Mouse (Mus musculus) c-Kit-positive CD71-positive TER-119-negative erythroid progenitor cells, embryonic 14.5 days (primary cell): ENCODE measurements around the gene Coro1b.
A peak's percentile ranks its signal among the peaks of the same experiment; 100 is the strongest.
"Not testable (repeated sequence)": the region's sequence is repeated elsewhere in the genome, so short reads cannot be mapped to it uniquely, and the experiment has no call there.

Experiments
- DNase-seq: peaks from one replicate; pipeline ENCODE4 v3.0.0-alpha.2; 2013; ENCODE audit warnings: low read depth

Coro1b gene

GRCm38 (mm10) chr19:4120496-4120895 lies 27.9 kb upstream of the Coro1b start:
- no peak for DNase-seq

GRCm38 (mm10) chr19:4121097-4121805 lies 27.2 kb upstream of the Coro1b start:
- DNase-seq = peak; percentile 99

GRCm38 (mm10) chr19:4121896-4122295 lies 26.5 kb upstream of the Coro1b start:
- not testable (repeated sequence) for DNase-seq

DNA sequence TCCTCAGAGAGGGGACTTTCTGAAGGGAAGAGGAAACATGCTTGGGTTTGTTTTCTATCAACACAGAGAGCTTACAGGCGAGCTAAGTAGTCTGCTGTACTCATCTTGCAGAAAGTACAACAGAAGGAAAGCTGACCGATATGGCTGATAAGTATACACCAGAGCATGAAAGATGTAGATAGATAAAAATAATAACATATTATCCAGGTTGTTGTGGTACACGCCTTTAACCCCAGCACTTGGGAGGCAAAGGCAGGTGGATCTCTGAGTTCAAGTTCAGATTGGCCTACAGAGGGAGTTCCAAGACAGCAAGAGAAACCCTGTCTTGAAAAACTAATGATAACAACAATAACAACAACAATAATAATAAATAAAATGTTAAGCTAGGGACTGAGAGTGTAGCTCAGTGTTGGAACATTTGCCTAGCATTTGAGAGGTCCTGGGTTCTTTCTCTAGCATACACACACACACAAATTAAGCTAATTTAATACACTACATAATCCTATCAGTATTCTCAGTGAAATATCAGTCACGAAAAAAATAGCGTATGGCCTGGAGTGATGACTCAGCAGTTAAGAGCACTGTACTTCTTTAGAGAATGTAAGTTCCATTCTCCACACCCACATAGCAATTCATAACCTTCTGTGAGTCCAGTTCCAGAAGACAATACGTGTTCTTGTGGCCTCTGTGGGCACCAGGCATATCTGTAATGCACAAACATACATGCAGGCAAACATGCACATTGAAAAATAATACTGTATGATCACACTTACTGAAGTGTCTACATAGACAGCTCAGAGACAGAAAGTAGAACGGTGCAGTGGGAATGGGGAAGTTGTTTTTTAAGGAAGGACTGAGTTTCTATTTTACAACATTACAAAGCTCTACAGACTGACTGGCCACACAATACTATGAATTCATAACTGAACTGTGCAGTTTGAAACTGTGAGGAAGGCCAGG lies 25.7 kb upstream of the Coro1b start:
- DNase-seq = peak; percentile 47

- DNase-seq = no peak
Measured at GRCm38 (mm10) chr19:4124432-4124831, 24.0 kb upstream of the Coro1b start.

DNA sequence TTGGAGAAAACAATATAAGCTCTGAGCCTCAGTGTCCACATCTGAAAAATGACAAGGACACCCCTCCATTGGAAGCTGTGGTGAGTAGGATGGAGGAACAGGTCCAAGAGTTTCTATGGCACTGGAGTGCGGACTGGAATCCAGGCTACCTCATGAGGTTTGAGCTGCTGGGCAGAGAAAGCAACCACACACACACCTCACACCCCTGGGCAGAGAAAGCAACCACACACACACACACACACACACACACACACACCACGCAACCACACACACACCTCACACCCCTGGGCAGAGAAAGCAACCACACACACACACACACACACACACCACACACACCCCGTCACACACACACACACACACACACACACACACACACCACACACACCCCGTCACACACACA lies 23.2 kb upstream of the Coro1b start:
- DNase-seq = not testable (repeated sequence)

GRCm38 (mm10) chr19:4125741-4126696 lies 22.4 kb upstream of the Coro1b start, which contains the start of gene Aip:
Aip (minus strand) TSS chr19:4125858.
- DNase-seq = peak; percentile 93

- no peak for DNase-seq
Measured at GRCm38 (mm10) chr19:4126759-4127495, 21.5 kb upstream of the Coro1b start.

DNA sequence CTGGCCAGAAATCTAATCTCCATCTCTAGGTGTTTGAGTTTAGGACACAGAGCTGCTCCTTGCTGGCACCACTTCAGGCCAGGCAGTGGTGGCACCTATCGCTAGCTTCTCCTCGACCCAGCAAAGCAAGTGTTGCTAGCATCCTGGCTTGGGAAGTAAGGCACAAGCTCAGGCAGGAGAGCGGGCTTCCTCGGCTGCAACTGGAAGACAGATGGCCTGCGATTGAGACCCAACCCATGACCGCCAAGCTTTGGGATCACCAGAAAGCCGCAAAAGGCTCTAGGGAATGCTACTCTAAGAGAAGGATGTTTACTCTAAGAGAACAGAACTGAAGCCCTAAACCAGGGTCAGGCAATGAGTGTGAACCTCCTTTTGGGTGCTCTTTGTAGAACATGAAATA lies 19.0 kb upstream of the Coro1b start:
- no peak for DNase-seq

GRCm38 (mm10) chr19:4130106-4130505 lies 18.3 kb upstream of the Coro1b start:
- DNase-seq = no peak

DNA sequence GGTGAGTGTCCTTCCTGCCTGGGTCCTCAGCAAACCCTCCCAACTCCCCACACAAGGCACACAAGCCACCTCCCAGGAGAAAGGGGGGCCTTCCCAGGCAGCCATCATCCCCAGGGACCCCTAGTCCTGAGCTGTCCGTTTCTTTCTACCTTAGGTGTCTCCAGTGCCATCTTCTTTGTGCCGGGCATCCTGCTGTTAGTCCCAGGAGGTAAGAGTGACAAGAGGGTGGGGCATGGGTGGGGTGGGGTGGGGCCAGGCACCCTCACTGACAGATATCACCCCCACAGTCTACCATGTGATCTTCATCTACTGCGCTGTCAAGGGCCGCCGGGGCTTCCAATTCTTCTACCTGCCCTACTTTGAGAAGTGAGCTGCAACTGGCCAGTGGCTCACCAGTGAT lies 17.3 kb upstream of the Coro1b start:
- peak; percentile 55 for DNase-seq

- DNase-seq = no peak
Measured at GRCm38 (mm10) chr19:4131768-4132167, 16.7 kb upstream of the Coro1b start.

DNA sequence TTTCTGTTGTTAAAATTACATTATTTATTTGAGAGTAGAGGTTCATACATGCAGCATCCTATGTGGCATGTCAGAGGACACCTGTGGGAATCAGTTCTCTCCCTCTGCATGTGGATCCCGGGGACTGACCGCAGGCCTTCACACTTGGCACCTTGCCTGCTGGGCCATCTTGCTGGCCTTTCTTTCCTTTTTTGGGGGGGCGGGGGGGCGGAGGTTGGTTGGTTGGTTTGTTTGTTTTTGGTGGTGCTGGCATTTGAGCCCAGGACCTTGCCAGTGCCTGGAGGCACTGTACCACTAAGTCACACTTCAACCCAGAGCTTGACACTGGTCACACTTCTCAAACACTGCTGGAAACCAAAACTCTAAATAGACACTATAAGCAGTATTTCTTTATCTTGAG lies 14.1 kb upstream of the Coro1b start:
- no peak for DNase-seq

DNA sequence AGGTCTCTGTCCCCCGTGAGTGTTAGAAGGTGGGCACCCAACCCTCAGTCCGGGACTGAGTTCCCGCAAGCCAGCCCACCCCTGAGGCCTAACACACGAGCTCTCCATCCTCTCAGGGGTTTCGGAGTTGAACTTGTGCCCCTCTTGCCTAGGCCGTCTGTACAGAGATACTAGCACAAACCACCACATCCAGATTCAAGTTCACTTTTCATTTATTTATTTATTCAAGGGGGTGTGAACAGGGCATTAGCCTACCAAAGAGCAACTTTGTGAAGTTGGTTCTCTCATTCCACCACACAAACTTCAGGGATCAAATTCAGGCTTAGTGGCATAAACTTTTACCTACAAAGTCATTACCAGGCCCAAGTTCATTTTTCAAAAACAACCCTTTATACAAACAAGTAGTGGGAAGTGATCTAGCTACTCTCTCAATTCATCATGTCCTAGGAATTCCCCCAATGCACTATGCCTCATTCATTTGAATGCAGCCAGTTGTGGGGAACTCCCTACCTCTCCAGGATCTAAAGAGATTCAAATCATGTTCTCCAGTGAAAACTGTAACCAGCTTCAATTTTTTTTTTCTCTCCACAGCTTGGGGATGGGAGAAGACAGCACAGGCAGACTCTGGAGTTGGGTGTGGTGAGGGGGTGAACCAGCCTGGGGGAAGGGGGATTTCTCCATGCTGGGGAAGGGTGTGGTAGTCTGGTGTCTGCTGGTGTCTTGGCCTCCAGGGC lies 13.0 kb upstream of the Coro1b start:
- DNase-seq = not testable (repeated sequence)

DNA sequence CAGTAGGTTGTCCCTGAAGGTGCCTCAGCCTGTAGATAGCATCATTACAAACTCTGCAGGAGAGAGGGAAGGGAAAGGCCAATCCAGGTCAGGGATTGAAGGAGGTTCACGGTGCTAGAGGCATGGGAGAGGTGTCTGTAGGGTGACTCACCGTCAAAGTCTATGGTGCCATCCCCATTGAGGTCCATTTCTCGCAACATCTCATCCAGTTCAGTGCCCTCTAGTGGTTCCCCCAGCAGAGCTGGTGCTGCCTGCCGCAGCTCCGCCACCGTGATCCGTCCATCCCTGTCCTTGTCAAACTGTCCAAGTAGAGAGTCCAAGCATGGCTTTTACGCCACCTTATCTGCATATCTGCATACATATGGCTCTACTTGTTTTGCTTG lies 12.5 kb upstream of the Coro1b start:
- not testable (repeated sequence) for DNase-seq

- DNase-seq = no peak
Measured at GRCm38 (mm10) chr19:4136463-4136862, 12.0 kb upstream of the Coro1b start.

DNA sequence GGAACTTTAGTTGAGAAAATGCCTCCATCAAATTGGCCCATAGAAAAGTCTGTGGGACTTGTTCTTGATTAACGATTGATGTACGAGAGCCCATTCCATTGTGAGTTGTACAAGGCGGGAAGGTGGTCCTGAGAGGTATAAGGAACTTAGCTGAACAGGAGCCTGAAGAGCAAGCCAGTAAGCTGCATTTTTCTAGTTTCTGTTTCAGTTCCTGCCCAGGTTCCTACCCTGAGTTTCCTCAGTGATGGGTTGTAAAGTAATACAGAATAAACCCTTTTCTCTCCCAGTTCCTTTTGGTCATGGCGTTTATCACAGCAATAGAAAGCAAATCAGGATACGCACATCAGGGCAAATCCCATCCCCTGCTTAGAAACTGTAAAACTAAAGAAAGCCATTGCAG lies 10.5 kb upstream of the Coro1b start:
- no peak for DNase-seq

DNA sequence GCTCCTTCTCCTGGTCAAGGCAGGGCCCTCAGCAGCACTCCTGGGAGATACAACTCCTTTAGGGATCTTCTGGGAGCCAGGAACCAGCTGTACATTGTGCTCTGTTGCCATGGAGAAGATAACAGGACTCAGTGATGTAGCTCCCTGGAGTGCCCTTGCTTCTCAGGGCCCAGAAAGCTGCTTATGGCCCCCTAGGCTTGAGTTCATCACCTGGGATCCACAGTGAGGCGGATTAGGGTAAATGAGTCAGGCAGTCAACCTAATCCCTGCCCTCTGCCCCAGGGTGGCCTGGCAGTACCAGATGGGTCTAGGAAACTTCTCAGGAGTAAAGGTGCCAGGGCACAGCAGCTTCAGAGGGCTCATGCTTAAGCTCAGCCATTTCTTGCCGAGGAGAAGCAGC lies 9.0 kb upstream of the Coro1b start, which contains the start of gene Gpr152:
TSS of gene Gpr152 (plus strand) at position 342 of the 400 bp plus-strand sequence.
- DNase-seq = no peak

GRCm38 (mm10) chr19:4140147-4140546 lies 8.3 kb upstream of the Coro1b start:
- DNase-seq = no peak

DNA sequence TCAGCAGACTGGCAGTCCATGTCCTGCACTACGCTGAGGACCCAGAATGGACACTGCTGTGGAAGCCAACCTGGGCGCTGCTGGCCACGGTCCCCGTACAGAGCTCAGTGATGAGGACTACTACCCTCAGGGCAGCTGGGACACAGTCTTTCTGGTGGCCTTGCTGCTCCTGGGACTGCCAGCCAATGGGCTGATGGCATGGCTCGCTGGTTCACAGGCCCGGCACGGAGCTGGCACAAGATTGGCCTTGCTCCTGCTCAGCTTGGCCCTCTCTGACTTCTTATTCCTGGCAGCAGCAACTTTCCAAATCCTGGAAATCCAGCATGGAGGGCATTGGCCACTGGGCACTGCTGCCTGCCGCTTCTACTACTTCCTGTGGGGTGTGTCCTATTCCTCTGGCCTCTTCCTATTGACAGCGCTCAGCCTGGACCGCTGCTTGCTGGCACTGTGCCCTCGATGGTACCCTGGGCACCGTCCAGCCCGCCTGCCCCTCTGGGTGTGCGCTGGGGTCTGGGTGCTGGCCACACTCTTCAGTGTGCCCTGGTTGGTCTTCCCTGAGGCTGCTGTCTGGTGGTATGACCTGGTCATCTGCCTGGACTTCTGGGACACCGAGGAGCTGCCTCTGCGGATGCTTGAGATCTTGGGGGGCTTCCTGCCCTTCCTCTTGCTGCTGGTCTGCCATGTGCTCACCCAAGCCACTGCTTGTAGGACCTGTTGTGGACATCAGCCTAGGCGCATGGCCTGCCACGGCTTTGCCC lies 5.8 kb upstream of the Coro1b start:
- no peak for DNase-seq
